Mouse (Mus musculus) heart, adult 2 months (tissue): Measurements from ENCODE around the gene Trim2.

Source experiments
- CTCF ChIP-seq: fragments of 200-600 bp; IDR thresholded peaks from 2 replicates; pipeline ENCODE4 v1.8.1; 2022; ENCODE audit warnings: antibody characterized with exemption, mild to moderate bottlenecking, moderate library complexity
- EP300 ChIP-seq: fragments of 200-500 bp; IDR thresholded peaks from 2 replicates; pipeline ENCODE4 v1.6.1; 2011; ENCODE audit warnings: low read depth, low read length, control low read depth; ENCODE audit not compliant: insufficient read depth
- POLR2A ChIP-seq: fragments of 200-500 bp; IDR thresholded peaks from 2 replicates; pipeline ENCODE4 v1.6.1; 2011; ENCODE audit warnings: mild to moderate bottlenecking, low read depth, low read length, control low read depth; ENCODE audit not compliant: insufficient read depth

DNA sequence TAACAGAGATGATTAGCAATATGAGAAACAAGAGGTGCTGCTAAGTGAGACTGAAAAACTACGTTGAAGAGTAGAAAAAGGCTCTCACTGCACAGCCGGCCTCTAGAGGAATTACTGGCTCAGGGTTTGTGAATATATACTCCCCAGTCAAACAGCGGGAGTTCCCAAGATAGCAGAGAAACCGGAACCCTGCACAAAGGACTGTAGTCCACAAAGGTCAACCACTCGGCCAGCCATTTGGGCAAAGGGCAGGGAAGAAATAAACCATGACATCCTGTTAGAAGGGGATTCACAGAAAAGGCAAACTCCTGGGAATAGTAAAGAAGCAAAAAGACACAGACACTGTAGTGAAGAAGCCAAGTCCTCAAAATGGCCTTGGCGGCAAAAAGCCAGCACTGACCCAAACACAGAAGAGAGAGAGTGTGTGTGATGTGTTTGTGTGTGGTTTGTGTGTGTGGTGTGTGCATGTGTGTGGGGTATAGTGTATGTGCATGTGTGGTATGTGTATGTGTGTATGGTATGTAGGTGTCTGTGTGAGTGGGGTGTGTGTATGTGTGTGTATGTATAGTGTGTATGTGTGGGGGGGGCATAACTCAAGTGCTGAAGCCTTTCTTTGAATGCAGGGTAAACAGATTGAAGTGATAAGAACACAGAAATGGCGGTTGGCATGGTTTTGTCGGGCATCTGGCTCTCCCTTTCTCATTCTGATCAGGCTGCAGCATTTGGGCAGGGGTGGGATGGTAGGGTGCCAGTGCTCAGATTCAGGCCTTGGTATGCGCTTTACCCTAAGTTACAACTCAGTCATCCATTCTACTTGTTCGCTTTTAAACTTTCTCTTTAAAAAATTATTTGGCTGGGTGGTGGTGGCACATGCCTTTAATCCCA lies 71.0 kb downstream of the Trim2 start:
- TF ChIP-seq CTCF = no peak
- no peak for TF ChIP-seq POLR2A
- TF ChIP-seq EP300 = no peak
